Mouse (Mus musculus) MEL (cell line): Measurements from ENCODE around the gene Tln2. TPM values are rescaled to one million over a fixed set of nuclear protein-coding genes. Genes with fewer than 3 reads are reported as not detected.

Experiments
- DNase-seq: peaks from one replicate; pipeline ENCODE4 v3.0.0; 2011; ENCODE audit warnings: low read depth, low spot score
- H3K27ac ChIP-seq: 2 replicates; pipeline ENCODE4 v1.5.1; 2012; ENCODE audit warnings: low read depth, mild to moderate bottlenecking, control low read depth, low read length, moderate library complexity; ENCODE audit not compliant: control insufficient read depth
- H3K27me3 ChIP-seq, 2 experiments: fragments of 150-350 bp in 1 of 2; sonication (generic) in 1 of 2; 2 replicates each; pipeline ENCODE4 v1.6.1; 2012; ENCODE audit warnings: low read length in 2 of 2, mild to moderate bottlenecking in 2 of 2, improper control_type of control experiment in 1 of 2, moderate library complexity in 1 of 2; ENCODE audit not compliant: insufficient read depth in 2 of 2, control insufficient read depth in 1 of 2
- H3K36me3 ChIP-seq, 2 experiments: 2 replicates each; pipeline ENCODE4 v1.6.1; 2012 to 2014; ENCODE audit warnings: low read length in 2 of 2, improper control_type of control experiment in 1 of 2, inconsistent platforms in 1 of 2, mild to moderate bottlenecking in 1 of 2; ENCODE audit not compliant: insufficient read depth in 2 of 2, control insufficient read depth in 1 of 2
- H3K4me1 ChIP-seq, 2 experiments: fragments of 150-350 bp in 1 of 2; sonication (generic) in 1 of 2; 2 replicates each; pipeline ENCODE4 v1.6.1; 2012; ENCODE audit warnings: low read length in 2 of 2, improper control_type of control experiment in 1 of 2, mild to moderate bottlenecking in 1 of 2; ENCODE audit not compliant: insufficient read depth in 2 of 2, control insufficient read depth in 1 of 2
- H3K4me3 ChIP-seq, 2 experiments: fragments of 150-350 bp in 1 of 2; sonication (generic) in 1 of 2; 2 replicates each; pipeline ENCODE4 v1.5.1; 2012; ENCODE audit warnings: low read depth in 2 of 2, low read length in 2 of 2, mild to moderate bottlenecking in 2 of 2, moderate library complexity in 2 of 2, control low read depth in 1 of 2, improper control_type of control experiment in 1 of 2; ENCODE audit not compliant: control insufficient read depth in 1 of 2, insufficient read depth in 1 of 2
- H3K79me2 ChIP-seq: 2 replicates; pipeline ENCODE4 v1.6.1; 2012; ENCODE audit warnings: mild to moderate bottlenecking, low read length, moderate library complexity; ENCODE audit not compliant: control insufficient read depth, poor library complexity, insufficient read depth
- H3K9ac ChIP-seq: 2 replicates; pipeline ENCODE4 v1.6.1; 2012; ENCODE audit warnings: low read depth, mild to moderate bottlenecking, control low read depth, low read length, moderate library complexity; ENCODE audit not compliant: control insufficient read depth, poor library complexity, severe bottlenecking
- H3K9me3 ChIP-seq: fragments of 150-350 bp; sonication (generic); replicated peaks from 2 replicates; pipeline ENCODE4 v1.6.1; 2012; ENCODE audit warnings: mild to moderate bottlenecking, low read length, improper control_type of control experiment, moderate library complexity; ENCODE audit not compliant: insufficient read depth
- BHLHE40 ChIP-seq: IDR thresholded peaks from 2 replicates; pipeline ENCODE4 v1.6.1; 2012; ENCODE audit warnings: low read depth, mild to moderate bottlenecking, inconsistent platforms, low read length, improper control_type of control experiment, borderline replicate concordance
- CHD1 ChIP-seq: IDR thresholded peaks from 2 replicates; pipeline ENCODE4 v1.6.1; 2012; ENCODE audit warnings: low read depth, mild to moderate bottlenecking, inconsistent platforms, low read length, improper control_type of control experiment
- CHD2 ChIP-seq: IDR thresholded peaks from 2 replicates; pipeline ENCODE4 v1.6.1; 2011; ENCODE audit warnings: low read length, improper control_type of control experiment
- EP300 ChIP-seq, 2 experiments: IDR thresholded peaks; 2 replicates each; pipeline ENCODE4 v1.6.1; 2011; ENCODE audit warnings: improper control_type of control experiment in 2 of 2, low read length in 2 of 2, low read depth in 1 of 2, mild to moderate bottlenecking in 1 of 2
- GATA1 ChIP-seq: IDR thresholded peaks from 2 replicates; pipeline ENCODE4 v1.6.1; 2011; ENCODE audit warnings: low read depth, low read length, improper control_type of control experiment
- HCFC1 ChIP-seq: IDR thresholded peaks from 2 replicates; pipeline ENCODE4 v1.6.1; 2012; ENCODE audit warnings: low read depth, mild to moderate bottlenecking, inconsistent platforms, low read length, improper control_type of control experiment, moderate library complexity
- KAT2A ChIP-seq: conservative IDR thresholded peaks from 2 replicates; pipeline ENCODE4 v1.6.1; 2012; ENCODE audit warnings: low read depth, low read length, improper control_type of control experiment, inconsistent platforms
- MAFK ChIP-seq: IDR thresholded peaks from 2 replicates; pipeline ENCODE4 v1.6.1; 2011; ENCODE audit warnings: low read depth, mild to moderate bottlenecking, low read length, improper control_type of control experiment, borderline replicate concordance
- MAX ChIP-seq: IDR thresholded peaks from 2 replicates; pipeline ENCODE4 v1.6.1; 2011; ENCODE audit warnings: low read length, improper control_type of control experiment
- MAZ ChIP-seq: IDR thresholded peaks from 2 replicates; pipeline ENCODE4 v1.6.1; 2012; ENCODE audit warnings: low read depth, mild to moderate bottlenecking, inconsistent platforms, low read length, improper control_type of control experiment
- MEF2A ChIP-seq: IDR thresholded peaks from 2 replicates; pipeline ENCODE4 v1.6.1; 2014; ENCODE audit warnings: low read depth, mild to moderate bottlenecking, inconsistent platforms, low read length, improper control_type of control experiment; ENCODE audit not compliant: poor library complexity, insufficient replicate concordance, severe bottlenecking; ENCODE audit errors: extremely low read depth
- MXI1 ChIP-seq: IDR thresholded peaks from 2 replicates; pipeline ENCODE4 v1.6.1; 2011; ENCODE audit warnings: mild to moderate bottlenecking, low read depth, low read length, improper control_type of control experiment
- MYC ChIP-seq: IDR thresholded peaks from 2 replicates; pipeline ENCODE4 v1.6.1; 2011; ENCODE audit warnings: low read depth, mild to moderate bottlenecking, low read length, improper control_type of control experiment, moderate library complexity
- NELFE ChIP-seq: IDR thresholded peaks from 2 replicates; pipeline ENCODE4 v1.6.1; 2011; ENCODE audit warnings: low read depth, low read length, improper control_type of control experiment
- NRF1 ChIP-seq: IDR thresholded peaks from 2 replicates; pipeline ENCODE4 v1.6.1; 2014; ENCODE audit warnings: low read depth, mild to moderate bottlenecking, inconsistent platforms, low read length, improper control_type of control experiment, moderate library complexity; ENCODE audit not compliant: poor library complexity, insufficient read depth, severe bottlenecking
- POLR2A ChIP-seq, 2 experiments: IDR thresholded peaks; 2 replicates each; pipeline ENCODE4 v1.6.1; 2011 to 2012; ENCODE audit warnings: low read length in 2 of 2, mild to moderate bottlenecking in 2 of 2, control low read depth in 1 of 2, improper control_type of control experiment in 1 of 2, low read depth in 1 of 2, moderate library complexity in 1 of 2; ENCODE audit not compliant: control insufficient read depth in 1 of 2, insufficient read depth in 1 of 2, poor library complexity in 1 of 2
- POLR2AphosphoS2 ChIP-seq: IDR thresholded peaks from 2 replicates; pipeline ENCODE4 v1.6.1; 2011; ENCODE audit warnings: low read length, improper control_type of control experiment
- POLR2AphosphoS5 ChIP-seq: IDR thresholded peaks from 2 replicates; pipeline ENCODE4 v1.6.1; 2012; ENCODE audit warnings: low read depth, borderline replicate concordance, mild to moderate bottlenecking, inconsistent platforms, low read length, moderate library complexity, mixed read lengths
- RAD21 ChIP-seq: IDR thresholded peaks from 2 replicates; pipeline ENCODE4 v1.6.1; 2011; ENCODE audit warnings: mild to moderate bottlenecking, low read depth, low read length, improper control_type of control experiment
- RCOR1 ChIP-seq: IDR thresholded peaks from 2 replicates; pipeline ENCODE4 v1.6.1; 2012; ENCODE audit warnings: low read depth, mild to moderate bottlenecking, inconsistent platforms, low read length, improper control_type of control experiment
- SIN3A ChIP-seq: IDR thresholded peaks from 2 replicates; pipeline ENCODE4 v1.6.1; 2012; ENCODE audit warnings: low read length, improper control_type of control experiment, inconsistent platforms
- TAL1 ChIP-seq: IDR thresholded peaks from 2 replicates; pipeline ENCODE4 v1.6.1; 2012; ENCODE audit warnings: mild to moderate bottlenecking, inconsistent platforms, low read length, moderate library complexity, mixed read lengths
- TCF12 ChIP-seq: IDR thresholded peaks from 2 replicates; pipeline ENCODE4 v1.6.1; 2014; ENCODE audit warnings: low read depth, mild to moderate bottlenecking, inconsistent platforms, low read length, improper control_type of control experiment, moderate library complexity
- USF1 ChIP-seq: IDR thresholded peaks from 2 replicates; pipeline ENCODE4 v1.6.1; 2014; ENCODE audit warnings: low read depth, mild to moderate bottlenecking, inconsistent platforms, low read length, improper control_type of control experiment, moderate library complexity
- USF2 ChIP-seq, 2 experiments: IDR thresholded peaks; 2 replicates each; pipeline ENCODE4 v1.6.1; 2011 to 2012; ENCODE audit warnings: improper control_type of control experiment in 2 of 2, low read length in 2 of 2, borderline replicate concordance in 1 of 2, inconsistent platforms in 1 of 2, low read depth in 1 of 2, mild to moderate bottlenecking in 1 of 2; ENCODE audit not compliant: insufficient read depth in 1 of 2
- ZC3H11A ChIP-seq: IDR thresholded peaks from 2 replicates; pipeline ENCODE4 v1.6.1; 2012; ENCODE audit warnings: low read depth, mild to moderate bottlenecking, inconsistent platforms, low read length, improper control_type of control experiment
- ZKSCAN1 ChIP-seq: IDR thresholded peaks from 2 replicates; pipeline ENCODE4 v1.6.1; 2012; ENCODE audit warnings: low read depth, mild to moderate bottlenecking, inconsistent platforms, low read length, improper control_type of control experiment, moderate library complexity
- ZMIZ1 ChIP-seq: IDR thresholded peaks from 2 replicates; pipeline ENCODE4 v1.6.1; 2012; ENCODE audit warnings: low read depth, mild to moderate bottlenecking, inconsistent platforms, low read length, improper control_type of control experiment, moderate library complexity
- ZNF384 ChIP-seq: IDR thresholded peaks from 2 replicates; pipeline ENCODE4 v1.6.1; 2012; ENCODE audit warnings: low read depth, mild to moderate bottlenecking, inconsistent platforms, low read length, improper control_type of control experiment
- polyA plus RNA-seq, 2 experiments: library from polyadenylated mRNA; stranded (reverse) in 1 of 2; unstranded in 1 of 2; fragments of >175 nt in 1 of 2; fragments of >200 nt in 1 of 2; gene quantifications; 2 replicates each; pipeline versions ENCODE4 v1.2.1 to v1.2.4; 2012; ENCODE audit warnings: low replicate concordance in 2 of 2, low read depth in 1 of 2; ENCODE audit not compliant: insufficient read length in 2 of 2, insufficient read depth in 1 of 2, missing spikeins in 1 of 2
- total RNA-seq: library from RNA; depleted of rRNA; stranded (reverse); fragments of 300-350 nt; gene quantifications from 2 replicates; pipeline ENCODE4 v1.2.3, GENCODE M21; 2012

The Tln2 gene
- total and polyA plus RNA-seq, 3 experiments, result not detected

- no peaks in the 10 kb centered on the region for H3K36me3 ChIP-seq
- H3K9ac ChIP-seq, result no peak overlapping the region
- H3K9me3 ChIP-seq, result no peaks in the 10 kb centered on the region
- H3K27ac ChIP-seq, result no peak overlapping the region
- no peaks in the 10 kb centered on the region for H3K79me2 ChIP-seq
- DNase-seq, result no peak
- no peaks in the 10 kb centered on the region for H3K4me1 ChIP-seq
- no peak overlapping the region for H3K4me3 ChIP-seq
- no peaks in the 10 kb centered on the region for H3K27me3 ChIP-seq
- no peak for TF ChIP-seq MEF2A
- no peak for TF ChIP-seq BHLHE40
- TF ChIP-seq POLR2AphosphoS5, result no peak
- TF ChIP-seq KAT2A, result no peak
- TF ChIP-seq ZKSCAN1, result no peak
These were observed 131.0 kb downstream of the Tln2 start for GRCm38 (mm10) chr9:67428306-67429047.

GRCm38 (mm10) chr9:67426304-67426703 lies 133.2 kb downstream of the Tln2 start:
- H3K9me3 ChIP-seq, result no peaks in the 10 kb centered on the region
- DNase-seq, result no peak

GRCm38 (mm10) chr9:67424110-67424509 lies 135.4 kb downstream of the Tln2 start:
- Histone ChIP-seq H3K4me1 (no peaks in the 10 kb centered on the region), H3K79me2 (no peaks in the 10 kb centered on the region), H3K4me3 (no peak overlapping the region), H3K36me3 (no peaks in the 10 kb centered on the region), H3K27ac (no peak overlapping the region), H3K27me3 (no peaks in the 10 kb centered on the region), H3K9ac (no peak overlapping the region), H3K9me3 (no peaks in the 10 kb centered on the region)
- DNase-seq, result no peak
- TF ChIP-seq NELFE, result no peak
- no peak for TF ChIP-seq CHD1
- TF ChIP-seq MYC, result no peak
- TF ChIP-seq MAZ, result no peak
- no peak for TF ChIP-seq RAD21
- TF ChIP-seq USF1, result no peak
- TF ChIP-seq HCFC1, result no peak
- TF ChIP-seq POLR2AphosphoS5, result no peak
- TF ChIP-seq TCF12, result no peak
- TF ChIP-seq TAL1, result no peak
- no peak for TF ChIP-seq ZMIZ1
- TF ChIP-seq ZKSCAN1, result no peak
- no peak for TF ChIP-seq RCOR1
- no peak for TF ChIP-seq ZC3H11A
- no peak for TF ChIP-seq POLR2A (IDR thresholded peaks at IDR 0.05; ENCODE audit: control insufficient read depth in 1 of 2, insufficient read depth in 1 of 2, low read depth in 1 of 2, low read length in 2 of 2, poor library complexity in 1 of 2)
- TF ChIP-seq ZNF384, result no peak

More at GRCm38 (mm10) chr9:67426304-67426703, 133.2 kb downstream of the Tln2 start:
- no peak overlapping the region for H3K4me3 ChIP-seq
- no peak overlapping the region for H3K9ac ChIP-seq
- H3K27ac ChIP-seq, result no peak overlapping the region
- H3K4me1 ChIP-seq, result no peaks in the 10 kb centered on the region
- H3K79me2 ChIP-seq, result no peaks in the 10 kb centered on the region
- no peaks in the 10 kb centered on the region for H3K36me3 ChIP-seq
- no peaks in the 10 kb centered on the region for H3K27me3 ChIP-seq
- TF ChIP-seq NRF1 (no peak), NELFE (no peak), POLR2AphosphoS2 (no peak), CHD2 (no peak), EP300 (IDR thresholded peaks at IDR 0.05; ENCODE audit: low read depth in 1 of 2, low read length in 2 of 2) (no peak), MAX (no peak), GATA1 (no peak), HCFC1 (no peak), MEF2A (no peak), USF2 (IDR thresholded peaks at IDR 0.05; ENCODE audit: borderline replicate concordance in 1 of 2, insufficient read depth in 1 of 2, low read depth in 1 of 2, low read length in 2 of 2) (no peak), MYC (no peak), MAFK (no peak), ZC3H11A (no peak), MXI1 (no peak), SIN3A (no peak), POLR2AphosphoS5 (no peak)
- TF ChIP-seq, all 39 proteins: peak for 0
